Mouse (Mus musculus): ENCODE data around the gene Zbp1.

The Zbp1 gene

GRCm38 (mm10) chr2:173175703-173176102, 43.0 kb downstream of the Zbp1 start:
- DNase-seq, result peak; percentile 69

- no peak for DNase-seq
Measured at GRCm38 (mm10) chr2:173174569-173174968, 44.2 kb downstream of the Zbp1 start.

- peak; percentile 97 for DNase-seq
Measured at GRCm38 (mm10) chr2:173173521-173174511, 44.9 kb downstream of the Zbp1 start.

- peak; percentile 90 for DNase-seq
Measured at GRCm38 (mm10) chr2:173173008-173173407, 45.7 kb downstream of the Zbp1 start.

GRCm38 (mm10) chr2:173172386-173172785, 46.3 kb downstream of the Zbp1 start:
- no peak for DNase-seq

GRCm38 (mm10) chr2:173171956-173172355, 46.8 kb downstream of the Zbp1 start:
- peak; percentile 77 for DNase-seq

- DNase-seq, result peak; percentile 88
Measured at GRCm38 (mm10) chr2:173171470-173171869, 47.3 kb downstream of the Zbp1 start.

- peak; percentile 88 for DNase-seq
Measured at GRCm38 (mm10) chr2:173170715-173171114, 48.0 kb downstream of the Zbp1 start.

GRCm38 (mm10) chr2:173170081-173170480, 48.6 kb downstream of the Zbp1 start:
- peak; percentile 64 for DNase-seq

- peak; percentile 98 for DNase-seq
Measured at GRCm38 (mm10) chr2:173168411-173168851, 50.3 kb downstream of the Zbp1 start.

- DNase-seq, result no peak
Measured at GRCm38 (mm10) chr2:173165357-173165756, 53.4 kb downstream of the Zbp1 start.

GRCm38 (mm10) chr2:173164946-173165345, 53.8 kb downstream of the Zbp1 start:
- DNase-seq, result no peak

- no peak for DNase-seq
Measured at GRCm38 (mm10) chr2:173164358-173164757, 54.4 kb downstream of the Zbp1 start.

- no peak for DNase-seq
Measured at GRCm38 (mm10) chr2:173163380-173163779, 55.3 kb downstream of the Zbp1 start.

- DNase-seq, result no peak
Measured at GRCm38 (mm10) chr2:173159354-173160311, 59.1 kb downstream of the Zbp1 start.

GRCm38 (mm10) chr2:173158390-173159055, 60.2 kb downstream of the Zbp1 start:
- no peak for DNase-seq

- DNase-seq, result no peak
Measured at GRCm38 (mm10) chr2:173157871-173158270, 60.9 kb downstream of the Zbp1 start.

- DNase-seq, result no peak
Measured at GRCm38 (mm10) chr2:173157376-173157775, 61.3 kb downstream of the Zbp1 start.

- DNase-seq, result no peak
Measured at GRCm38 (mm10) chr2:173156923-173157322, 61.8 kb downstream of the Zbp1 start.

Data from heart, adult 11 months (tissue).